Mouse (Mus musculus) kidney, postnatal 36 days (tissue): ENCODE results near the gene Spata25.
A peak's percentile ranks its signal among the peaks of the same experiment; 100 is the strongest.
"Not testable (repeated sequence)": the region's sequence is repeated elsewhere in the genome, so short reads cannot be mapped to it uniquely, and the experiment has no call there.

Experiments used
- DNase-seq, 2 experiments: peaks; one replicate each; pipeline ENCODE4 v3.0.0; 2021 to 2022; ENCODE audit warnings: mixed read lengths in 2 of 2

Gene Spata25

DNA sequence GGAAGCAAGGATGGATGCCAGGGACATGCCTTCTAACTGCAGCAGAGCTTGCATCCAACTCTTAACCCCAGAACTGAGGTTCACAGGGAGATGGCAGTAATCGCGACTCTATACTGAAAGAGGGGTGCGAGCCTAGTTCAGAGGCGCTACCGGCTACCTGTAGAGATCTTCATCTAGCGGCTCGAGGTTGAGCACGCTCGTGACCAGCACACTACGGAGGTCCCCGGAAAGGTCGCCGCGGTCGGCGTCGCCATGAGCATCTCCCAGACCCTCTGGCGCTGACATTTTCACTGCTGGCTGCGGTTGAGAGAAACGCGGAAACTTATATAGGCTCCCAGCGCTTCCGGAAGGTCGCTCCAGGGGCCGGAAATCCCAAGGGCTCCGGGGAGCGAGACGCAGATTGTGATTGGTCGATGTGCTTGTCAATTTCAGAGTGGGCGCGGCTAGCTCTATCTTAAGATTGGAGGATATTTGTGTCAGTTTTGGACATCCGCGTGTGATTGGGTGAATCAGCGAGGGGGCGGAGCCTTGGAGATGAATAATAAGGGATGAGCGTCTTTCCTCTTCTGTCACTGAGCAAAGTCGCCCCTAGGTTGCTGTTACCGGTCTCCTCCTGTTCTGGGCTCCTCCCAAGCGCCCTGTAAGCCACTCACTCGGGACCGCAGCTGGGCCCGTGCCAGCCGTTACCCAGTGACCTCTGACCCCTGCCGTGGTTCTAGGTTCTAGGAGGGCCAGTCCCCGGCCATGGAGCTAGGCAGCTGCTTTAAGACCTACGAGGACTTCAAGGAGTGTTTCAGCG lies 23.6 kb downstream of the Spata25 start, which contains the start of the genes Acot8 and Zswim3:
TSS of gene Acot8 (minus strand) at position 350 of the 799 bp plus-strand sequence.
TSS of gene Zswim3 (plus strand) at position 566 of the 799 bp plus-strand sequence.
- peak; percentile 96 to 99 for DNase-seq

- DNase-seq: no peak
Measured at GRCm38 (mm10) chr2:164803921-164804313, 24.4 kb downstream of the Spata25 start.

DNA sequence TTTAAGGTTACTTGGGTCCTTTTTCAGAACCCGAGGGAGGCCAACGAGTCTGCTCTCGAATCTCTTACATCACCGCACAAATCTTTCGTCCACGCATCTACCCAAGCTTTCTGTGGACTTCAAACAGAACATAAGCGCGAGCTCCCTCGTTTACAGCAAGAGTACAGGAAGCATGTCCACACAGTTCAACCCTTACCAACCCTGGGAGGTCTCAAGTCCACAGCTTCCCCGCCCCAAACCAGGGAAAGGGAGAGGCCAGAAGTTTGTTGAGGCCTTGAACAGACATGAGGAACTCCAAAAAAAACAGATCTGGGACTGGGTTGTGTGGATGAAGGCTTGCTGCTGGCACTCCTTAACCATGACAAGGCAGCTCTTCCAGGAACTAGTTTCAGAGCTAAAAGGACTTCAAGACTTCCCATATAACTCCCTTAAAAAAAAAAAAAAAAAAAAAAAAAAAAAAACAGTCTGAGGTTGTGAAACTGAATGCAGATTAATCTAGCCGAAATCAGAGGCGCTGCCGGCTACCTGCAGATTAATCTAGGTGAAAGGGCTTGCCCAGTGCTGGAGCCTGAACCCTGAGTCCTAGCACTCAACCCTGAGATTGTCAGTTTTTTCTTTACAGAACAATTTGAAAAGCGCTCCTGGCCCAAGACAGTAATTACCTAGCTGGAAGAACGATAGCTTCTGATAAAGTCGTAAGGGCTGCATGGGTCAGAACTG lies 25.0 kb downstream of the Spata25 start:
- peak; percentile 45 to 48 for DNase-seq

GRCm38 (mm10) chr2:164800252-164801004 lies 27.9 kb downstream of the Spata25 start:
- peak in 1 of 2 experiments; percentile 58 for DNase-seq

GRCm38 (mm10) chr2:164798554-164798953 lies 29.8 kb downstream of the Spata25 start:
- not testable (repeated sequence) for DNase-seq

DNA sequence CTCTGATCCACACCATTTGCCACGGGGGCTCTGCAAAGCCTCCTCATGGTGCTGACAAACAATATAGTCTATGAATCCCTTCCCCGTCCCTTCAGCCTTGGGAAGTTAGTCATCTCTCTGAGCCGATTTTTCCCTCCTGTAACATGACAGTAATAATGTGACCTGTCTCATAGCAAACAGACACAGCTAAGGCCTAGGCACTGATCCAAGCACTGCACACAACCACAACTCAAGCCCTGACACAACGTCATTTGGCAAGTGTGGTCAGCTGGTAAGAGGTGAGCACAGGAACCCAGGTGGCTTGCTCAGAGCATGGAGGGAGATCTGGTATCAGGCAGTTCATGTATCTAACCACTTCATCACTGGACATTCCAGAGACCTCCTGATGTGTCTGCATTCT lies 32.5 kb downstream of the Spata25 start:
- DNase-seq: no peak

DNA sequence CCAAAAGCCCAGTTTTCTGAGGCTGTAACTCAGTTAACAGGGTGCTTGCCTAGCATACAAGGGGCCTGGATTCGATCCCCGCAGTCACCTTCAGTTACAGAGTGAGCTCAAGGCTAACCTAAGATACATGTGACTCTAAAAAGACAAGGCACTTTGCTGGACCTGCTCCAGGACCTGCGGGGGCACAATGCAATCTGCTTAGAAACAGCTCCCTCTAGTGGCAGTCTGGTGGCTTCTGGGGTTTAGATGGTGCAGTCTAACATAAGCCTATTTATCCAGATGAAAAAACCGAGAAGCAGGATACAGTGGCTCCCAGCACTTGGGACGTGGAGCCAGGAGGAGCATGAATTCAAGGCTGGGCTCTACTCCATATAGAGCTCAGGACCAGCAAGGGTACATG lies 34.0 kb downstream of the Spata25 start:
- DNase-seq: peak; percentile 94 to 95

DNA sequence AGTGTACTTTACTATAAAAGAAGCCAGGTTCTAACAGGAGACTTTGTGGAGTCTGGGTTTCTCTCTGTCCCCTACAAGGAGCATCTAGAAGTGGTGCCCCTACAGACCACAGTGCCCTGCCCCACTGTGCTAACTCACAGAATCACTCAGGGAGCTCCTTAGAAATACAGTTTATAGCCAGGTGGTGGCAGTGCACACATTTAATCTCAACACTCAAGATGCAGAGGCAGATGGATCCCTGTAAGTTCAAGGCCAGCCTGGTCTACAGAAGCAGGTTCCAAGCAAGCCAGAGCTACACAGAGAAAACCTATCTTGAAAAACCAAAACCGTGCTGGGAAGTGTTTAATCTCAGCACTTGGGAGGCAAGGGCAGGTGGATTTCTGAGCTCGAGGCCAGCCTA lies 34.6 kb downstream of the Spata25 start:
- no peak for DNase-seq

DNA sequence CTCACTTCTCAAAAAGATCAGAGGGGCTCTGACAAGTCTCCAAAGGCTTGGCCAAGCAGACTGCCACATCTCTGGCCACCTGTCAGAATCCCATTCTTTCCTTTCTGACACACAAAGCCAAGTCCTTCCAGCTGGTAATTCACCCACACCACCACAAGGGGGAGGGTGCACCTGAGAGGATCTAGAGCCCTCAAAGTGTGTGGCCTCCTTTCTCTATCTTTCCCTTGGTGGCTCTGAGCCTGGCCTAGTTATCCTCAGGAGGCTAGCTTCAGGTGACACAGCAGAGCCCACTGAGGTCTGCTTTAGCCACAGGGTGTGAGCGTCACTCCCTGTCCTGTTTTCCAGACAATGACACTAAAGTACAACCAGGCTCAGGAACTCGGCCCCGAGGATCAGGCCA lies 35.1 kb downstream of the Spata25 start:
- peak; percentile 63 to 83 for DNase-seq

DNA sequence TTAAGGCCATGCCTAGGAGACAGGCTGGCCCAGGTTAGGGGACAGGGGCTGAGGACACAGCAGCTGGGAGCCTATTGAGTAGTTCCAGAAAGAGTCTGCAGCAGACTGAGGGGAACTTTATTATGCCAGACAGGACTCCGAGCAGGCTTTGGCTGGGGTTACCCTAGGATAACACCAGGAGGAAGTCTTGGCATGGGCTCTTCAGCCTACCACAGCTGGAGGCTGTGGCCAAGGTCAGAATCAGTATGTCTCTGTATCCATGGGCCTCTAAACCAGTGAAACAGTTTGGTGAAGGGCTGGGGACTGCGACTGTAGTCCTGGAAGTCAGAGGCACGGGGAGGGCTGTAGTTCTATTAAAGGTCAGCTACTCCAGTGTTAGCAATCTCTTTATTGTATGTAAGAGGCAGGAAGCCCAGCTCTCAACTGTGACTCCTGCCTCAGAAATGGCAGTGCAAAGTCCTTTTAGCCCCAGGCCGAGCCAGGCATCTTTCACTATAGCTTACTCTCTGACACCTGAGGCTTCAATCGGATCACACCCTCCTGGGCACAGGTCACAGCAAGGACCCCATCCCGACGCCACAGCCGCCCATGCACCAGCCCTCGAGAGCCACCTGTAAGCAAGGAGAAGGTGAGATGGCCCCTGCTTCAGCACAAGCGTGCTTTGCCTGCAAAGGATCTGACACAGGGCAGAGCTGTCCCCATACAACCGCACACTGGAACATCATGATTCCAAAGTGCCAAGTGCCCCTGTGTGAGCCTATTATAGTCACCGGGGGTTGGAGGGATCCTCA lies 35.7 kb downstream of the Spata25 start:
- no peak for DNase-seq

DNA sequence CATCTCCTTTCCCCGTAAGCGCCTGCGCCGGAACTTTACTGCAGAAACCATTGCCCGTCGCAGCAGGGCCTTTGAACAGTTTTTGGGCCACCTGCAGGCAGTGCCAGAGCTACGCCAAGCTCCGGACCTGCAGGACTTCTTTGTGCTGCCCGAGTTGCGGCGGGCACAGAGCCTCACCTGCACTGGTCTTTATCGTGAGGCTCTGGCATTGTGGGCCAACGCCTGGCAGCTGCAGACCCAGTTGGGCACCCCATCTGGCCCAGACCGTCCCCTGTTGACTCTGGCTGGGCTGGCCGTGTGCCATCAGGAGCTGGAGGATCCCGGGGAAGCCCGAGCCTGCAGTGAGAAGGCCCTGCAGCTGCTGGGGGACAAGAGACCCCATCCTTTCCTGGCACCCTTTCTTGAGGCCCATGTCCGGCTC lies 36.5 kb downstream of the Spata25 start:
- DNase-seq: no peak

GRCm38 (mm10) chr2:164790451-164790850 lies 37.9 kb downstream of the Spata25 start:
- DNase-seq: peak; percentile 44 to 52

DNA sequence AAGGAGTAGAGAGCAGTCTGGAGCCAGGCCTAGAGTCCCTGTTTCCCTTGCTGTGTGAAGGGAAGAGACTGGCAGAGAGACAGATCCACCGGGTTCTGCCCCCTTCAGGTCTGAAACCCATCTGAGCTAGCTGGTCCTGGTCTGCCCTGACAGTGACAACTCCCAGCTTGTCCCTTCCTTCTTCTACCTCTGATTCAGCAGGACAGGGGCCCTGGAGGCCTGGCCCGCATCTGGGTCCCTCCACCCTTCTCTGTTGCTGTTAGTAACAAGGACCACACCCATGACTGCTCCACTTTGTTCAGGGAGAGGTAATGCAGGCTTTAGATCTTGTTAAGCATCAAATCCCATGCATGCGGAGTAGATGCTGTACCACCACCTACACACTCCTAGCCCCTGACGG lies 39.9 kb downstream of the Spata25 start:
- DNase-seq: no peak

GRCm38 (mm10) chr2:164787779-164788178 lies 40.6 kb downstream of the Spata25 start:
- DNase-seq: no peak

DNA sequence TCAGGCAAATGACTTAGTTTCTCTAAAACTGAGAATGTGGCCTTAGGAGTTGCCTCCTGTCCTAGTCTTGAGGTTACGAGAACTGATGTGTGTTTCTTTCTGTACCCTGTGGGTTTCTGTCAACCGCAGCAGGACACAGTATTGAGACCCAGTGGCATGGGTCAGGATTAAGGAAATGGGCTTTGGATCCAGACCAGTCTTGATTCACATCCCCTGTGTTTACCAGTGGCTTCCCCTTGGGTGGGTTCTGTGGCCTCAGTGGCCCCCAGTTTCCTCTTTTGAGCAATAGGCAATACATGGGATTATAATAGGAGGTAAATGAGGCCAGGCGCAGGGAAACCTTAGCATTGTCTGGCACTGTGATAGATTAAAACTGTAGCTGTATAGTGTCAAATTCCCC lies 41.3 kb downstream of the Spata25 start:
- no peak for DNase-seq

DNA sequence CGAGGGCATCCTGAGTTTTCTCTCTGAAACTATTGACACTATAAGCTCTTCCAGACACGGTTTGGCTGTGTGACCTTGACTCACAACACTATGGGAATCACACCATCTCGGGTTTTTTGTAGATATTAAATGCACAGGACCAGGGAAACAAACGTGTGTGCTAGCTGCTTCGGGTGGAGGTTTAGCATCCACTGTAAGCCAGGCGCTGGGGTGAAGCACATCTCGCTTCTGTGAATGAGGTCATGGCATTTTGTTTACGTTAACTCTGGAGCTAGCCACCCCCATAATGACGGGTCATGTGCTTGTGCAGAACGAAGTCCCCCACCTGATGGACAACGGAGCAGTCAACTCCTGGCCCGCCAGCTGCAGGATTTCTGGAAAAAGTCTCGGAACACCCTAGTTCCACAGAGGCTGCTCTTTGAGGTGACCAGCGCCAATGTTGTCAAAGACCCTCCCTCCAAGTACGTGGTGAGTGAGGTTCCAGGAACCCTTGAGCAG lies 41.9 kb downstream of the Spata25 start:
- no peak for DNase-seq

GRCm38 (mm10) chr2:164785481-164786387 lies 42.6 kb downstream of the Spata25 start, which contains the start of gene Snx21:
Gene Snx21 (plus strand): TSS chr2:164785823.
- peak; percentile 95 to 96 for DNase-seq

GRCm38 (mm10) chr2:164784869-164785420 lies 43.4 kb downstream of the Spata25 start:
- no peak for DNase-seq

DNA sequence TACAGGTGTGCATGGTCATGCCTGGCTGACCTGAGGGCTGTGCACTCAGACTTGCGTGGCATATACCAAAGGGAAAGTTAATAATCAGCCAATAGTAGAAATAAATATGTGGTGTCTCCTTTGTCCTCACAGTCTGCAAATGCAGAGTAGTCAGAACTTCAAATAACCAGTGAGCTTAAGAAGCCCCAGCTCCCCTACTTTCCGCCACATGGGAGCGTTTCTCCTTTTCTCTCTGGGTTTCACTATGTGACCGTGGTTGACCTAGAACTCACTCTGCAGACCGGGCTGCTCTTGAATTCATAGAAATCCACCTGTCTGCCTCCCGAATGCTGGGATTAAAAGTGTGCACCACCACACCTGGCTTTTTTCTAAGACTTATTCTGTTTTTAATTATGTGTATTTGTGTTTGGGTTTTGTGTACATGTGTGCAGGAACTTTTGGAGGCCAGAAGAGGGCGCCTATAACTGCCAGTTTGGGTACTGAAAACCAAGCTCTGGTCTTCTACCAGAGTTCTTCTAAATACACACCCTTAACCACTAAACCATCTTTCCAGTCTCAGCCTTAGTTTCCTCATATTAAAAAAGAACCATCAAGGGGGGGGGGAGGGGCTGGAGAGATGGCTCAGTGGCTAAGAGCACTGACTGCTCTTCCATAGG lies 44.3 kb downstream of the Spata25 start:
- DNase-seq: no peak

GRCm38 (mm10) chr2:164781876-164782275 lies 46.5 kb downstream of the Spata25 start:
- DNase-seq: no peak
